Mouse (Mus musculus): Measurements from ENCODE around the gene Oscp1. TPM values are rescaled to one million over a fixed set of nuclear protein-coding genes. Genes with fewer than 3 reads are reported as not detected.
A peak's percentile ranks its signal among the peaks of the same experiment; 100 is the strongest.

Oscp1 gene
- polyA plus RNA-seq, 2 experiments: 5.8 to 13.8 TPM

- DNase-seq (ENCODE audit: low spot score): no peak
- H3K36me3 ChIP-seq (ENCODE audit: control insufficient read depth, insufficient read depth, low read length): peaks cover 36% of the 10 kb centered on the region
- H3K27ac ChIP-seq (replicated peaks; ENCODE audit: low read depth, low read length): no peak overlapping the region
- 84% methylated on average over 2 of the region's 2 CpGs for WGBS
- H3K4me1 ChIP-seq (ENCODE audit: control insufficient read depth, insufficient read depth, low read length): no peaks in the 10 kb centered on the region
- ATAC-seq (ENCODE audit: low FRiP score, low read depth): no peak
- no peak overlapping the region for H3K4me3 ChIP-seq (replicated peaks; ENCODE audit: low read length)
- H3K27me3 ChIP-seq (ENCODE audit: control insufficient read depth, insufficient read depth, low read length): no peaks in the 10 kb centered on the region
- TF ChIP-seq POLR2A (IDR thresholded peaks at IDR 0.05; ENCODE audit: borderline replicate concordance, extremely low read depth, insufficient read depth, insufficient read length): no peak
- H3K9ac ChIP-seq (ENCODE audit: low read depth, low read length, severe bottlenecking): no peak overlapping the region
- H3K4me2 ChIP-seq (replicated peaks; ENCODE audit: low read depth, low read length, severe bottlenecking): no peak overlapping the region
- H3K9me3 ChIP-seq (ENCODE audit: control insufficient read depth, low read length): 0 out of 2 replicates have a peak, but pooled peaks cover 8% of the 10 kb centered on the region
Measured at GRCm38 (mm10) chr4:126120506-126120905, 62.1 kb downstream of the Oscp1 start.

- H3K27ac ChIP-seq (replicated peaks; ENCODE audit: low read depth, low read length): no peak overlapping the region
- no peaks in the 10 kb centered on the region for H3K4me1 ChIP-seq (ENCODE audit: control insufficient read depth, insufficient read depth, low read length)
- no peak overlapping the region for H3K9ac ChIP-seq (ENCODE audit: low read depth, low read length, severe bottlenecking)
- H3K9me3 ChIP-seq (ENCODE audit: control insufficient read depth, low read length): 0 out of 2 replicates have a peak, but pooled peaks cover 8% of the 10 kb centered on the region
- no peak for TF ChIP-seq POLR2A (IDR thresholded peaks at IDR 0.05; ENCODE audit: borderline replicate concordance, extremely low read depth, insufficient read depth, insufficient read length)
- DNase-seq (ENCODE audit: low spot score) (no peak), ATAC-seq (ENCODE audit: low FRiP score, low read depth) (no peak)
- H3K36me3 ChIP-seq (ENCODE audit: control insufficient read depth, insufficient read depth, low read length): peaks cover 58% of the 10 kb centered on the region
- 88% methylated on average over 10 of the region's 10 CpGs for WGBS
- H3K27me3 ChIP-seq (ENCODE audit: control insufficient read depth, insufficient read depth, low read length): no peaks in the 10 kb centered on the region
- no peak overlapping the region for H3K4me3 ChIP-seq (replicated peaks; ENCODE audit: low read length)
- no peak overlapping the region for H3K4me2 ChIP-seq (replicated peaks; ENCODE audit: low read depth, low read length, severe bottlenecking)
Measured at GRCm38 (mm10) chr4:126123309-126124040, 65.1 kb downstream of the Oscp1 start.

GRCm38 (mm10) chr4:126130502-126130901, 72.1 kb downstream of the Oscp1 start:
- Histone ChIP-seq H3K4me1 (ENCODE audit: control insufficient read depth, insufficient read depth, low read length) (peaks cover 29% of the 10 kb centered on the region), H3K36me3 (ENCODE audit: control insufficient read depth, insufficient read depth, low read length) (peaks cover 49% of the 10 kb centered on the region), H3K9ac (ENCODE audit: low read depth, low read length, severe bottlenecking) (0 out of 2 replicates have a peak overlapping the region, but pooled peaks have one; percentile 4), H3K4me2 (replicated peaks; ENCODE audit: low read depth, low read length, severe bottlenecking) (no peak overlapping the region), H3K9me3 (ENCODE audit: control insufficient read depth, low read length) (no peaks in the 10 kb centered on the region), H3K27me3 (ENCODE audit: control insufficient read depth, insufficient read depth, low read length) (no peaks in the 10 kb centered on the region), H3K4me3 (replicated peaks; ENCODE audit: low read length) (no peak overlapping the region), H3K27ac (replicated peaks; ENCODE audit: low read depth, low read length) (peak overlapping the region; percentile 63)
- no peak for TF ChIP-seq POLR2A (IDR thresholded peaks at IDR 0.05; ENCODE audit: borderline replicate concordance, extremely low read depth, insufficient read depth, insufficient read length)
- DNase-seq (ENCODE audit: low spot score): no peak
- ATAC-seq (ENCODE audit: low FRiP score, low read depth): no peak
- 55% methylated on average over 11 of the region's 11 CpGs for WGBS

- H3K4me2 ChIP-seq (replicated peaks; ENCODE audit: low read depth, low read length, severe bottlenecking): no peak overlapping the region
- H3K36me3 ChIP-seq (ENCODE audit: control insufficient read depth, insufficient read depth, low read length): peaks cover 49% of the 10 kb centered on the region
- peak overlapping the region; percentile 63; the same call in 1 of the 2 replicates for H3K27ac ChIP-seq (replicated peaks; ENCODE audit: low read depth, low read length)
- TF ChIP-seq POLR2A (IDR thresholded peaks at IDR 0.05; ENCODE audit: borderline replicate concordance, extremely low read depth, insufficient read depth, insufficient read length): no peak
- ATAC-seq (ENCODE audit: low FRiP score, low read depth): peak; percentile 19; the same call in 1 of the 2 replicates
- peak; percentile 41 for DNase-seq (ENCODE audit: low spot score)
- H3K27me3 ChIP-seq (ENCODE audit: control insufficient read depth, insufficient read depth, low read length): no peaks in the 10 kb centered on the region
- WGBS: 44% methylated on average over 10 of the region's 10 CpGs
- no peak overlapping the region for H3K9ac ChIP-seq (ENCODE audit: low read depth, low read length, severe bottlenecking)
- no peak overlapping the region for H3K4me3 ChIP-seq (replicated peaks; ENCODE audit: low read length)
- H3K4me1 ChIP-seq (ENCODE audit: control insufficient read depth, insufficient read depth, low read length): peaks cover 29% of the 10 kb centered on the region
- no peaks in the 10 kb centered on the region for H3K9me3 ChIP-seq (ENCODE audit: control insufficient read depth, low read length)
Measured at GRCm38 (mm10) chr4:126131290-126132121, 73.1 kb downstream of the Oscp1 start.

GRCm38 (mm10) chr4:126132636-126133264, 74.4 kb downstream of the Oscp1 start:
- ATAC-seq (ENCODE audit: low FRiP score, low read depth) (no peak), DNase-seq (ENCODE audit: low spot score) (no peak)
- TF ChIP-seq POLR2A (IDR thresholded peaks at IDR 0.05; ENCODE audit: borderline replicate concordance, extremely low read depth, insufficient read depth, insufficient read length): no peak
- peaks cover 29% of the 10 kb centered on the region for H3K4me1 ChIP-seq (ENCODE audit: control insufficient read depth, insufficient read depth, low read length)
- peak overlapping the region; percentile 35 for H3K27ac ChIP-seq (replicated peaks; ENCODE audit: low read depth, low read length)
- H3K9ac ChIP-seq (ENCODE audit: low read depth, low read length, severe bottlenecking): no peak overlapping the region
- no peak overlapping the region for H3K4me2 ChIP-seq (replicated peaks; ENCODE audit: low read depth, low read length, severe bottlenecking)
- H3K9me3 ChIP-seq (ENCODE audit: control insufficient read depth, low read length): no peaks in the 10 kb centered on the region
- WGBS: 60% methylated on average over 6 of the region's 6 CpGs
- H3K36me3 ChIP-seq (ENCODE audit: control insufficient read depth, insufficient read depth, low read length): peaks cover 54% of the 10 kb centered on the region
- H3K4me3 ChIP-seq (replicated peaks; ENCODE audit: low read length): no peak overlapping the region
- no peaks in the 10 kb centered on the region for H3K27me3 ChIP-seq (ENCODE audit: control insufficient read depth, insufficient read depth, low read length)

Measured in limb, embryonic 14.5 days (tissue).